Mouse (Mus musculus) liver, embryonic 12.5 days (tissue): ENCODE data around the gene Rfx1. TPM values are rescaled to one million over a fixed set of nuclear protein-coding genes. Genes with fewer than 3 reads are reported as not detected.

Experiments
- ATAC-seq: fragments of 200-750 bp; cut with Nextera tagmentation; 2 replicates; pipeline ENCODE4 v1.8.0; 2017; ENCODE audit warnings: moderate number of reproducible peaks, mild to moderate bottlenecking, moderate library complexity
- H3K27ac ChIP-seq: fragments of 300-500 bp; sonication (generic); 2 replicates; pipeline ENCODE4 v1.5.1; 2016; ENCODE audit warnings: mild to moderate bottlenecking
- H3K27me3 ChIP-seq: fragments of 300-500 bp; sonication (generic); replicated peaks from 2 replicates; pipeline ENCODE4 v1.6.1; 2016; ENCODE audit warnings: mild to moderate bottlenecking, moderate library complexity
- H3K36me3 ChIP-seq: fragments of 300-500 bp; sonication (generic); 2 replicates; pipeline ENCODE4 v1.6.1; 2016; ENCODE audit warnings: mild to moderate bottlenecking, moderate library complexity
- H3K4me1 ChIP-seq: fragments of 300-500 bp; sonication (generic); 2 replicates; pipeline ENCODE4 v1.6.1; 2016
- H3K4me2 ChIP-seq: fragments of 300-500 bp; sonication (generic); 2 replicates; pipeline ENCODE4 v1.6.1; 2016; ENCODE audit warnings: mild to moderate bottlenecking, moderate library complexity
- H3K4me3 ChIP-seq: fragments of 300-500 bp; sonication (generic); 2 replicates; pipeline ENCODE4 v1.5.1; 2016; ENCODE audit warnings: mild to moderate bottlenecking, moderate library complexity
- H3K9ac ChIP-seq: fragments of 300-500 bp; sonication (generic); 2 replicates; pipeline ENCODE4 v1.6.1; 2016; ENCODE audit warnings: mild to moderate bottlenecking, moderate library complexity
- H3K9me3 ChIP-seq: fragments of 300-500 bp; sonication (generic); replicated peaks from 2 replicates; pipeline ENCODE4 v1.6.1; 2016; ENCODE audit warnings: mild to moderate bottlenecking, moderate library complexity
- WGBS: fragments of 180-500 bp; shearing (Covaris S2); methylation state at CpG from one replicate; pipeline ENCODE4 v1.1.7; 2016; ENCODE audit not compliant: insufficient replicate concordance; 5-methylcytosine and 5-hydroxymethylcytosine counted together
- polyA plus RNA-seq: library from polyadenylated mRNA; unstranded; fragments of >200 nt; fragmentation: Nextera tagmentation; extraction: Ambion mirVana; gene quantifications from 2 replicates; pipeline ENCODE4 v1.2.1, GENCODE M21; 2016

Gene Rfx1
- polyA plus RNA-seq = 4.1 and 4.2 TPM in 2 replicates

DNA sequence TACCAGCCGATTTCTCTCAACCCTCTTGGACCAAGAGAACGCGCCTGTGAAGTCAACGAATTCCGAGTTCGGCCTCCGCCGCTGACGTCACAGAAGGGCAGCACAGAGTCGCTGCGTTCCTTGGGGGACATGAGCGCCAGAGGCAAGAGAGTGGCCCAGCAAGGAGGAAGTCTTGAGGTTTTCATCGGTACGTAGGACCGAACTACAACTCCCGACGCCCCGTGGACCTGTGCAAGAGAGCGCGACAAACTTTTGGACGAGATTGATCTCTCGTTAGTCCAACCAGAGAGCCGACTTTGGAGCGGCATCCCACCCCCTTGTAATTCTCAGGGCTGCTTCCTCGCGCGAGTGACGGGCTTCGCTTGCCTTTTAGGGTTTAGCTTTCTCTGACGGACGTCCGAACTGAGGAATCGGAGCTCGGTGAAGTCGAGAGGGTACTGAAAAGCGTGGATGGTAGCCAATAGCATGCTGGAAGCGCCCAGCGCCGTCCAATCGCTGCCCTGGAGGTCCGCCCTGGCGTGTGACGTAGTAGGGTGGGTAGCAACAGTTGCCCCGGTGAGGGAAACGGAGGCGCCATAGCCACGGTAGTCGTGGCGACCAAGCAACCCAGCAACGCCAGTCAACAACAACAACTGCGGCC lies at the start of gene Rfx1:
TSS of gene Rfx1 (plus strand) at position 544 of the 640 bp plus-strand sequence.
- under 1% methylated on average over 51 of the region's 51 CpGs for WGBS
- Histone ChIP-seq H3K27me3 (no peaks in the 10 kb centered on the region), H3K4me3 (peak within 1 kb of the TSS; percentile 79), H3K4me2 (peak within 1 kb of the TSS; percentile 89), H3K9me3 (no peaks in the 10 kb centered on the region), H3K36me3 (no peaks in the 10 kb centered on the region), H3K9ac (peak within 1 kb of the TSS; percentile 85), H3K4me1 (peaks cover 59% of the 10 kb centered on the region), H3K27ac (peak within 1 kb of the TSS; percentile 98)
- ATAC-seq = peak; percentile 95

DNA sequence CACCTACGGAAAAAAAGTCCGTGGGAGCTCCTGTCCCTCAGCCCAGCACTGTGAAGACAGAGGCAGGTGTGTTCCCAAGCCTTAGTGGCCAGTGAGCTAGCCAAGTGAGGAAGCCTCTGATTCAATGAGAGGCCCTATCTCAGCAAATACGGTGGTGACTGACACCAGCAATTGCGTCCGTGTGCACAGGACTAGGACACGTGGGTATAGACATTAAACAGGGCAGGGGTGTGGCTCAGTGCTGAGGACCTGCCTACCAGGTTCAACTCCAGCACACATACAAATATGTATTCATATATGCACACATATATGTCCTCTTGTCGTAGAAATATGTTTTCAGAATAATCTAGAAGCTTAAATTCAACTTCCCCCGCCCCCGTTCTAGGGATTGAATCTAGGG lies 46.9 kb upstream of the Rfx1 start:
- H3K9ac ChIP-seq = no peak overlapping the region
- ATAC-seq = no peak
- 66% methylated on average over 9 of the region's 9 CpGs for WGBS

DNA sequence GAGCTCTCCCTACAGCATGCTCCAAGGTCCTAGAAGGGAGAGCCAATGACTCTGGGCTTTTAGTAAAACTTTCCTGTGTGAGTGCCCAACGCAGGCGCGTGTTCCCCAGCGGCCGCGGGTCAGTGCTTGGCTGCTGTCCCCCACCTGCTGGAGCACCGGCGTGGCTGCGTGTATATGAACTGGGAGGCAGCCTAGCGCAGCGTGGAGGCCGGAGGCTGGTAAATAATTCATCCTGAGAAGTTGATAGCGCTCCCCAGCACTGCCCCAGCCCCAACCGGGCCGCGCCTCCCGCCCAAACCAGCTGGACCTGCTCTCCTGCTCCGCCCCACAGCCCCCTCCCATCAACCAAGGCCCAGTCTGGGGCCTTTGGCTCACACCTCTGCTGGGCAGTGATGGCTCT lies 45.5 kb upstream of the Rfx1 start, which contains the start of gene Palm3:
TSS of gene Palm3 (plus strand) at position 376 of the 400 bp plus-strand sequence.
- WGBS = 14% methylated on average over 18 of the region's 18 CpGs
- peaks cover 88% of the 10 kb centered on the region for H3K27me3 ChIP-seq
- H3K4me1 ChIP-seq = peaks cover 19% of the 10 kb centered on the region
- no peaks in the 10 kb centered on the region for H3K9me3 ChIP-seq
- H3K36me3 ChIP-seq = no peaks in the 10 kb centered on the region
- no peak within 1 kb of the TSS for H3K4me3 ChIP-seq
- H3K4me2 ChIP-seq = peak within 1 kb of the TSS; percentile 17; the same call in 1 of the 2 replicates
- H3K27ac ChIP-seq = no peak within 1 kb of the TSS
- H3K9ac ChIP-seq = no peak within 1 kb of the TSS
- ATAC-seq = no peak

More for the DNA sequence above, 46.9 kb upstream of the Rfx1 start:
- H3K4me3 ChIP-seq = no peak overlapping the region
- H3K4me1 ChIP-seq = peaks cover 12% of the 10 kb centered on the region; the same call in 1 of the 2 replicates
- H3K4me2 ChIP-seq = no peak overlapping the region
- peaks cover 84% of the 10 kb centered on the region for H3K27me3 ChIP-seq
- no peaks in the 10 kb centered on the region for H3K9me3 ChIP-seq
- H3K27ac ChIP-seq = no peak overlapping the region
- no peaks in the 10 kb centered on the region for H3K36me3 ChIP-seq

DNA sequence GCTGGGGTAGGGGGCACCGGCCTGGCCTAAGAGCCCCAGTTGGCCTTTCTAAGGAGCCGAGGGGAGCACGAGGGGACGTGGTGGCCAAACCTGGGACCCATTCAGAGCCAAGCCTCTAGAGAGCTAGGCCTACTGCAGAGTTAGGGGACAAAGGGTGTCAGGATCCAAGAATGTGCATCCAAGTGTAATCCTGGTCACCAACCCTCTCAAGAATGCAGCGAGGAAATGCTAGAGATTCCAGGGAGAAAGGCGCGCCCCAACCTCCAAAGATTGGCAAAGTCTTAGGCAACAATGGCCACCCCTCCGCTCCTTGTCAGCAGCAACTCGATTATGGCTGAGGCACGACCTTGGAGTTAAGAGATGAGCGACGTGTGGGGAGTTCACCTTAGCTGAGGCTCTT lies 45.1 kb upstream of the Rfx1 start:
- 40% methylated on average over 12 of the region's 12 CpGs for whole genome bisulfite sequencing
- Histone ChIP-seq H3K4me1 (peaks cover 24% of the 10 kb centered on the region), H3K27me3 (peaks cover 93% of the 10 kb centered on the region), H3K36me3 (no peaks in the 10 kb centered on the region), H3K4me2 (peak overlapping the region; percentile 17; the same call in 1 of the 2 replicates), H3K9ac (no peak overlapping the region), H3K4me3 (no peak overlapping the region), H3K9me3 (no peaks in the 10 kb centered on the region), H3K27ac (no peak overlapping the region)
- no peak for ATAC-seq

DNA sequence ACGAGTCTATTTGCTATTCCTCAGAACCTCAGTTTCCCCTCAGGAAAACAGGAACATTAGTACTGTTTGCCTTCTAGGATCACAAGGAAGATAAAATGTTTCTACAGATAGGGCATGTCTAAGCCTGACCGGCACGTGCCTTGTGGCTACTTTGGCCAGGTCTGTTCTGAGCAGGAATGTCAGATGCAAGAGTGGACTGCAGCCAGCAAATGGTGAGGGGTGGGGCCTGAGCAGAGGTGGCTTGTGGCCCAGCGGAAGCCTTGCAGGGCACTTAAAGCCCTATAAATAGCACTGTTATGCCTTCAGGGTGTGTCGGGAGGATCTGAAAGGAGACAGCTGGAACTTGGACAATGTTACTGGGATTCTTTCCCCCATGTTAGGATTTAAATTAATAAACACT lies 43.5 kb upstream of the Rfx1 start:
- Histone ChIP-seq H3K27me3 (peaks cover 95% of the 10 kb centered on the region), H3K27ac (no peak overlapping the region), H3K4me3 (no peak overlapping the region), H3K4me1 (peaks cover 24% of the 10 kb centered on the region), H3K4me2 (no peak overlapping the region), H3K36me3 (no peaks in the 10 kb centered on the region), H3K9ac (no peak overlapping the region), H3K9me3 (no peaks in the 10 kb centered on the region)
- ATAC-seq = no peak
- WGBS = 19% methylated on average over 5 of the region's 5 CpGs

DNA sequence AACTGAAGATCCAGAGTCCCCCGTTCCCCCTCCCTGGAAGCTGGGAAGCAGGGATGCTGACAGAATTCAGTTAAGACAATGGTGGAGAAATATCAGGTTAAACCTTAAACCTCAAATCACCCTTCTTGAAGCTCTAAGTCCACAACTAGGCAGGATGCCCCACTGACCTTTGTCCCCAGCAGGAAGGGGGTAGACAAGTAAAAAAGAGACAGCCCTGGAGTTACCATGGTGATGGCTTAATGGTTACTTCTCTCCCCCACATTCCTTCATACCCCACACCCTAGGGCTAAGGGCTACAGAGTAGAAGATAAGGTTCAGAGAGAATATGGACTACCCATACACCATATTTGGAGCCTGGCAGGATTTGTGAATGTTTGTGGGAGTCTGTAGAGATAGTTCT lies 43.0 kb upstream of the Rfx1 start:
- no peak overlapping the region for H3K9ac ChIP-seq
- H3K9me3 ChIP-seq = no peaks in the 10 kb centered on the region
- H3K27ac ChIP-seq = no peak overlapping the region
- no peak for ATAC-seq
- peaks cover 95% of the 10 kb centered on the region for H3K27me3 ChIP-seq
- H3K36me3 ChIP-seq = no peaks in the 10 kb centered on the region
- H3K4me2 ChIP-seq = no peak overlapping the region
- H3K4me1 ChIP-seq = peaks cover 24% of the 10 kb centered on the region
- WGBS = 58% methylated on average over 1 of the region's 1 CpGs
- H3K4me3 ChIP-seq = no peak overlapping the region

DNA sequence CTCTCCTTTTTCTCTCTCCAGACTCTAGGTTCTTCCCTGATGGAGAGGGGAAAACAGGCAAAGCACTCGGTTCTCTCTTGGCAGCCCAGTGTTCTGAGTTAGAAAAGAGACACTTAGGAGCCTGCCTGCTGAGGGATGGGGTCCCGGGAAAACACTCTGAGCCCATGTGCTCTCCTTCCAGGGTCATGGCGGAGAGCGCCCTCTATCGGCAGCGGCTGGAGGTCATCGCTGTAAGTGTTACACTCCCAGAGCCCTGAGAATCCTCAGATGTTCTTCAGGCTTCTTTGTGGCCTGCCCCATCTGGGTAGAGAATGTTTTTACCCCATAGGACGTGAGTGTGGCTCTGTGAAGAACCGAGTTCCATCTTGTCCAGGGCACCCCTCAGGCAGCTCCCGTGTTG lies 42.5 kb upstream of the Rfx1 start:
- H3K9me3 ChIP-seq = no peaks in the 10 kb centered on the region
- H3K4me2 ChIP-seq = no peak overlapping the region
- H3K27me3 ChIP-seq = peaks cover 96% of the 10 kb centered on the region
- H3K36me3 ChIP-seq = no peaks in the 10 kb centered on the region
- WGBS = 6% methylated on average over 10 of the region's 10 CpGs
- H3K27ac ChIP-seq = no peak overlapping the region
- no peak for ATAC-seq
- H3K4me1 ChIP-seq = peaks cover 24% of the 10 kb centered on the region
- H3K4me3 ChIP-seq = no peak overlapping the region
- H3K9ac ChIP-seq = no peak overlapping the region

DNA sequence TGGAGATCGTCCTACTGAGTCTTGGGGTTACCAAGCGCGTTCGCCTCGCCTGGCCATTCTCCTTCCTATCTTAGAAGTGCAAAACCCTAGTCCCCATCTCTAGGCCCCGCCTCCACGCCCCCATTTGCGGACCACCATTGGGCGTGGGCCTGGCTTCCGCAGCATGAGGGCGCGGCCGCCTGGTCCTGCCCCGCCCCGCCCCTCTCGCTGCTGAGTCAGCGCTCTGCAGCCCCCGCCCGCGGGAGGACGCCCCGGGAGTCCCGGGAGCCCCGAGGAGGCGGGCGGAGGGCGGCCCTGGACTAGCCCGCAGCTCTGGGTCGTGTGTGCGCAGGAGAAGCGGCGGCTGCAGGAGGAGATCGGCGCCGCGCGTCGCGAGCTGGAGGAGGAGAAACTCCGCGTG lies 40.8 kb upstream of the Rfx1 start:
- no peak overlapping the region for H3K9ac ChIP-seq
- H3K36me3 ChIP-seq = no peaks in the 10 kb centered on the region
- ATAC-seq = peak; percentile 55; the same call in 1 of the 2 replicates
- H3K4me2 ChIP-seq = peak overlapping the region; percentile 74
- H3K4me3 ChIP-seq = peak overlapping the region; percentile 51
- WGBS = 1% methylated on average over 41 of the region's 41 CpGs
- peaks cover 90% of the 10 kb centered on the region for H3K27me3 ChIP-seq
- H3K27ac ChIP-seq = no peak overlapping the region
- no peaks in the 10 kb centered on the region for H3K9me3 ChIP-seq
- H3K4me1 ChIP-seq = peaks cover 24% of the 10 kb centered on the region

DNA sequence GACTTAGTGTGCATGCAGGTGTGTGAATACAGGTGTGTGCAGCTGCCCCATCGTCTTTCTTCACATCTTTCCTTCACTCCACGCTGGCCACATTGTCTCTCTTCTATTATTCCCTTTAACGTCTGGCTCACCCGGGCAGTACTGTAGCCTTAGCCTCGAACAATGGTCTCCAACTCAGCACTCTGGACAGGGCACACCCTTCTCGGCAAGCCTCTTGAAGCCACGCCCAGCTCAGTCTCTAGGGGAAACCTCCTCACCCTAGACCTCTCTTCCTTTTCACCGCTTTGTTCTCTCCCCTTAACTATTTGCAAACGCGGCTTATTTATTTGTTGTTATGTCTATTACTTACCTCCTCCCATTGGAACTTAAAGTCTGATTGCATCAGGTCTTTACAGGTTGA lies 39.2 kb upstream of the Rfx1 start:
- peaks cover 18% of the 10 kb centered on the region for H3K4me1 ChIP-seq
- ATAC-seq = no peak
- H3K27me3 ChIP-seq = peaks cover 74% of the 10 kb centered on the region
- no peak overlapping the region for H3K4me2 ChIP-seq
- no peak overlapping the region for H3K9ac ChIP-seq
- no peak overlapping the region for H3K4me3 ChIP-seq
- WGBS = 11% methylated on average over 10 of the region's 10 CpGs
- no peaks in the 10 kb centered on the region for H3K36me3 ChIP-seq
- H3K9me3 ChIP-seq = no peaks in the 10 kb centered on the region
- H3K27ac ChIP-seq = no peak overlapping the region

DNA sequence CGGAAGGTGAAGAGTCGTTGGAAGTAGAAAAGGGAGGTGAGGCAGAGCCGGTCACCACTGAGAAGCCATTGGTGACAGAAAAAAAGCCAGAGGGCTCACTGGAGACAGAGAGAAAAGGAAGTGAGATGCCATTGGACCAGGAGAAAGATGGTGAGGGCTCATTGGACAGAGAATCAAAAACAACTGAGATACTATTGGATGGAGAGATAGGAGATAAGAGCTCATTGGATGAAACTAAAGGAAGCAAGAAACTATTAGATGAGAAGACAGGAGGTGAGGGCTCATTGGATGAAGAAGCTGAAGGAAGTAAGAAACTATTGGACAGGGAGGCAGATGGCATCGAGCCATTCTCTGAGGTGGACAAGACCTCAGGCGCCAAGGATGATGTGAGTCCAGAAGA lies 37.4 kb upstream of the Rfx1 start:
- H3K4me3 ChIP-seq = no peak overlapping the region

DNA sequence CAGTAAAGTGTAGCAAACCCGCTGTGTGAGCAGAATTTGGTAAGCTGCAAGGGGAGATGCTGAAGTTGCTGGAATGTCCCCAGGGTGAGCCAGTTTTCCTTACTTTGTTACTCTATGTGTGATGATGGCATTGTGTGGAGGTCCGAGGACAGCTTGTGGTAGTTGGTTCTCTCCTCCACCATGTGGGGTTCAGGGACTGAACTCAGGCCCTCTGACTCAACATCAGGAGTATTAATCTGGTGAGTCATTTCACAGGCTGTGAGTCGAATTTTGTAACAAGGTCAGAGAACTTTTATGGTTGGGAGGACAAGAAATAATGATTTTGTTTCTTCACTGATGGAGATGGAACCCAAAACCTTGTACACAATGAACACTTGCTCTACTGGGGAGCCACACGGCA lies 33.9 kb upstream of the Rfx1 start:
- no peak for ATAC-seq
- no peaks in the 10 kb centered on the region for H3K36me3 ChIP-seq
- WGBS = 54% methylated on average over 4 of the region's 4 CpGs
- H3K4me3 ChIP-seq = no peak overlapping the region
- no peaks in the 10 kb centered on the region for H3K4me1 ChIP-seq
- no peaks in the 10 kb centered on the region for H3K9me3 ChIP-seq
- H3K27me3 ChIP-seq = peaks cover 44% of the 10 kb centered on the region
- H3K27ac ChIP-seq = no peak overlapping the region
- no peak overlapping the region for H3K9ac ChIP-seq
- no peak overlapping the region for H3K4me2 ChIP-seq

More for the DNA sequence above, 37.4 kb upstream of the Rfx1 start:
- Histone ChIP-seq H3K27ac (no peak overlapping the region), H3K27me3 (peaks cover 67% of the 10 kb centered on the region), H3K4me1 (peaks cover 12% of the 10 kb centered on the region), H3K36me3 (no peaks in the 10 kb centered on the region), H3K4me2 (no peak overlapping the region), H3K9ac (no peak overlapping the region), H3K9me3 (no peaks in the 10 kb centered on the region)
- 71% methylated on average over 5 of the region's 5 CpGs for WGBS
- no peak for ATAC-seq

DNA sequence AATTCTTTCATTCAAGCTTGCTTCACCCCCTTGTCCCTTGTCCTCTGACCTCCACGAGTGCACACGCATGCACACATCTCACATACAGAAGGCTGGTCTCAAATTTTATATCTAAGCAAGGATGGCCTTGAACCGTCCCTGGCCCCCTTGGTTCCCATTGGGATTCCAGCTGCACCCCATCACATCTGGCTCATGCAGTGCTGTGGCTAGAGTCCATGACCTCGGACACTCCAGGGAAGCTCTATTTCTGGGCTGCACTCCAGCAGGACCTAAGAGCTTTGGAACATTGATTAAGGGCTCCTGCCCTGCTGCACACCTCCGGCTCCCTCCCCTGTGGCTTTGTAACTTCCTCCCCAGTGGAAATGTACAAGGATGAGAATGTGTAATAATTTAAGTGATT lies 28.6 kb upstream of the Rfx1 start:
- Histone ChIP-seq H3K4me2 (no peak overlapping the region), H3K36me3 (no peaks in the 10 kb centered on the region), H3K27ac (no peak overlapping the region), H3K9ac (no peak overlapping the region), H3K27me3 (peaks cover 71% of the 10 kb centered on the region), H3K4me1 (peaks cover 9% of the 10 kb centered on the region), H3K4me3 (no peak overlapping the region), H3K9me3 (no peaks in the 10 kb centered on the region)
- WGBS = 58% methylated on average over 5 of the region's 5 CpGs
- no peak for ATAC-seq

DNA sequence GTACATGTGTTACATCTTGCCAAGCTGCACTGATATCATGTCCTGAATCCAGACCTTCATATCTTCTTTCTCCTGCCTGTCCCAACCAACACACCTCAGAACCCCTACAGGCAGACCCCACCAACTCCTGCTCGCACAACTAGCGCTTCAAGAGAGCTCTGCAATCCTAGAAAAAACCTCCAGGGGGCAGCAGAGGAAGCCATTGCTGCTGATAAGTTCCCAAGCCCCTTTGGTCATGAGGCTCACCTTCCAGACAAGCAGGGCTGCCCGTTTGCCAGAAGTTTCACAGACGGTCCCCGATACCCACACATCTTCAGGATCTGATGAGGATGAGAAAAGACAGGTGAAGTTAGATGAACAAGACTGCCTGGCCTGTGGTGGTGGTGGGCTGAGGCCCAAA lies 27.6 kb upstream of the Rfx1 start:
- H3K27me3 ChIP-seq = peaks cover 72% of the 10 kb centered on the region
- WGBS = 7% methylated on average over 5 of the region's 5 CpGs
- H3K4me2 ChIP-seq = no peak overlapping the region
- peaks cover 9% of the 10 kb centered on the region for H3K4me1 ChIP-seq
- no peak overlapping the region for H3K4me3 ChIP-seq
- no peak overlapping the region for H3K9ac ChIP-seq
- no peaks in the 10 kb centered on the region for H3K9me3 ChIP-seq
- no peak overlapping the region for H3K27ac ChIP-seq
- no peaks in the 10 kb centered on the region for H3K36me3 ChIP-seq
- no peak for ATAC-seq
